Mouse (Mus musculus): ENCODE measurements around the gene Gpx3. TPM values are rescaled to one million over a fixed set of nuclear protein-coding genes. Genes with fewer than 3 reads are reported as not detected.

The Gpx3 gene
- polyA plus RNA-seq, 1 experiment from 2014 or later: 24.4 TPM

DNA sequence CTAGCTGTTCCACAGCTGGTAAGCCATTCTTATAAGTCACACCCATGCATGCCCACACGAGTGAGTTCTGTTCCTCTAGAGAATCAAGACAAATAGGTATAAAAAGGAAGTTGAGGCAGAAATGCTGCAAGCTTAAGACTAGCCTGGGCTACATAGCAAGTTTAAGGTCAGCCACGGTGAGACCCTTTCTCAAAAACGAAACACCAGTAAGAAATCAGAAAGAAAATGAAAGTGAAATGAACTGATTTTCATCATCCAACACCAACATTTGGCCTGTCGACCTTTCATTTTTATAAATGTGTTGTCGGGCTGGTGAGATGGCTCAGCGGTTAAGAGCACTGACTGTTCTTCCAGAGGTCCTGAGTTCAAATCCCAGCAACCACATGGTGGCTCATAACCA lies 23.4 kb upstream of the Gpx3 start:
- Histone ChIP-seq H3K4me1 (ENCODE audit: control insufficient read depth, insufficient read depth, low read length) (no peaks in the 10 kb centered on the region; the same call in 1 of the 2 replicates), H3K36me3 (ENCODE audit: control insufficient read depth, insufficient read depth, low read length) (peaks cover 10% of the 10 kb centered on the region), H3K27me3 (replicated peaks; ENCODE audit: control insufficient read depth, insufficient read depth, low read length) (no peaks in the 10 kb centered on the region), H3K4me2 (ENCODE audit: low read length) (no peak overlapping the region), H3K27ac (ENCODE audit: low read depth, low read length) (no peak overlapping the region), H3K4me3 (ENCODE audit: low read depth, low read length) (no peak overlapping the region), H3K9ac (ENCODE audit: low read length) (no peak overlapping the region), H3K9me3 (replicated peaks; ENCODE audit: control insufficient read depth, low read length) (no peaks in the 10 kb centered on the region)
- ATAC-seq (no peak), DNase-seq (ENCODE audit: low spot score) (no peak)
- WGBS: 86% methylated on average over 6 of the region's 6 CpGs

GRCm38 (mm10) chr11:54879434-54879833 lies 22.8 kb upstream of the Gpx3 start:
- Histone ChIP-seq H3K4me2 (ENCODE audit: low read length) (no peak overlapping the region), H3K27me3 (replicated peaks; ENCODE audit: control insufficient read depth, insufficient read depth, low read length) (no peaks in the 10 kb centered on the region), H3K4me3 (ENCODE audit: low read depth, low read length) (no peak overlapping the region), H3K9me3 (replicated peaks; ENCODE audit: control insufficient read depth, low read length) (no peaks in the 10 kb centered on the region), H3K4me1 (ENCODE audit: control insufficient read depth, insufficient read depth, low read length) (no peaks in the 10 kb centered on the region; the same call in 1 of the 2 replicates), H3K36me3 (ENCODE audit: control insufficient read depth, insufficient read depth, low read length) (peaks cover 5% of the 10 kb centered on the region), H3K27ac (ENCODE audit: low read depth, low read length) (no peak overlapping the region), H3K9ac (ENCODE audit: low read length) (no peak overlapping the region)
- peak; percentile 78 for DNase-seq (ENCODE audit: low spot score)
- no peak for ATAC-seq
- 49% methylated on average over 4 of the region's 4 CpGs for WGBS

- Histone ChIP-seq H3K27me3 (replicated peaks; ENCODE audit: control insufficient read depth, insufficient read depth, low read length) (no peaks in the 10 kb centered on the region), H3K9me3 (replicated peaks; ENCODE audit: control insufficient read depth, low read length) (no peaks in the 10 kb centered on the region), H3K4me3 (ENCODE audit: low read depth, low read length) (no peak overlapping the region), H3K4me1 (ENCODE audit: control insufficient read depth, insufficient read depth, low read length) (no peaks in the 10 kb centered on the region; the same call in 1 of the 2 replicates), H3K36me3 (ENCODE audit: control insufficient read depth, insufficient read depth, low read length) (peaks cover 1% of the 10 kb centered on the region; the same call in 1 of the 2 replicates), H3K9ac (ENCODE audit: low read length) (no peak overlapping the region), H3K27ac (ENCODE audit: low read depth, low read length) (no peak overlapping the region), H3K4me2 (ENCODE audit: low read length) (no peak overlapping the region)
- WGBS: 87% methylated on average over 10 of the region's 10 CpGs
- ATAC-seq (no peak), DNase-seq (ENCODE audit: low spot score) (no peak)
These were observed 22.3 kb upstream of the Gpx3 start for GRCm38 (mm10) chr11:54879922-54880321.

DNA sequence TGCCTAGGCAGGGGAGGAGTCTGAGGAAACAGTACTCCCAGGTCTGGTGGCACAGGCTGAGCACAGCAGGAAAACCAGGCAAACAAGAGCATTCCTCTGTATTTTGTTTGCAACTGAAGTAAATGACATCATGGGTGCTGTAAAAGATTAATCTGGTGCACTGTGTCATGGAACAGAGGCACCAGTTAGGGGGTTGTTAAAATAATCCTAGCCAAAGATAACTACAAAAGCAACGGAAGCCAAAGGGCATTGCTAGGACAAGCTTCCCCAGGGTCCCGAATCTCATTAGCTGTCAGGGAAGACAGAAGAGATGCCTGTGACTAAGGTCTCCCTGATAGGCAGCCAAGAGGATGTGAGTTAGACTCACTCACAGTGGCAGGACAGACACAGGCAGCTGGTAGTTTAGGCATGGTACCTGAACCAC lies 21.2 kb upstream of the Gpx3 start:
- no peak overlapping the region for H3K27ac ChIP-seq (ENCODE audit: low read depth, low read length)
- DNase-seq (ENCODE audit: low spot score) (no peak), ATAC-seq (no peak)
- H3K9me3 ChIP-seq (replicated peaks; ENCODE audit: control insufficient read depth, low read length): no peaks in the 10 kb centered on the region
- no peak overlapping the region for H3K4me2 ChIP-seq (ENCODE audit: low read length)
- H3K4me3 ChIP-seq (ENCODE audit: low read depth, low read length): no peak overlapping the region
- H3K27me3 ChIP-seq (replicated peaks; ENCODE audit: control insufficient read depth, insufficient read depth, low read length): no peaks in the 10 kb centered on the region
- no peaks in the 10 kb centered on the region for H3K36me3 ChIP-seq (ENCODE audit: control insufficient read depth, insufficient read depth, low read length)
- WGBS: 6% methylated on average over 2 of the region's 2 CpGs
- H3K9ac ChIP-seq (ENCODE audit: low read length): no peak overlapping the region
- no peaks in the 10 kb centered on the region; the same call in 1 of the 2 replicates for H3K4me1 ChIP-seq (ENCODE audit: control insufficient read depth, insufficient read depth, low read length)

DNA sequence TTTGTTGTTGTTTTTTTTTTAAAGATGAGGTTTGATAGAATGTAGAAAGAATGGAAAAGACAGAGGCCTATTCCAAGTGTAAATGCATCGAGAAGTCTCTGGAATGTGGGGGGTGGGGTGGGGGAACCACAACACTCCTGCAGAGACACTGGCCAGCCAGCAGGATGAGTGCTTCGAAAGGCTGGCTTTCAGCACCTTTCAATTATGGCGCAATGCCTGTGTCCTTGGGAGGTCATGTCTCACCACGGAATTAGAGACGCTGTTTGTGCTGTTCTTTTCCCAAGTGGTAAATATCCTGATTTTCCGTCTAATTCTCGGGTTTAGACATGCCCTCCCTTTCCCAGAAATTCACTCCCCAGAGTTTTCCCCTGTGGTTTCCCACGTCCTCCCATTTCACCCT lies 19.6 kb upstream of the Gpx3 start:
- Histone ChIP-seq H3K4me3 (ENCODE audit: low read depth, low read length) (no peak overlapping the region), H3K36me3 (ENCODE audit: control insufficient read depth, insufficient read depth, low read length) (no peaks in the 10 kb centered on the region), H3K27me3 (replicated peaks; ENCODE audit: control insufficient read depth, insufficient read depth, low read length) (no peaks in the 10 kb centered on the region), H3K27ac (ENCODE audit: low read depth, low read length) (no peak overlapping the region), H3K9me3 (replicated peaks; ENCODE audit: control insufficient read depth, low read length) (no peaks in the 10 kb centered on the region), H3K4me1 (ENCODE audit: control insufficient read depth, insufficient read depth, low read length) (no peaks in the 10 kb centered on the region; the same call in 1 of the 2 replicates), H3K9ac (ENCODE audit: low read length) (no peak overlapping the region), H3K4me2 (ENCODE audit: low read length) (no peak overlapping the region)
- DNase-seq (ENCODE audit: low spot score) (no peak), ATAC-seq (no peak)
- WGBS: 48% methylated on average over 8 of the region's 8 CpGs

- no peak overlapping the region for H3K4me2 ChIP-seq (ENCODE audit: low read length)
- H3K27me3 ChIP-seq (replicated peaks; ENCODE audit: control insufficient read depth, insufficient read depth, low read length): no peaks in the 10 kb centered on the region
- DNase-seq (ENCODE audit: low spot score): no peak
These were observed 17.9 kb upstream of the Gpx3 start for GRCm38 (mm10) chr11:54884197-54884828.

GRCm38 (mm10) chr11:54884937-54885336 lies 17.3 kb upstream of the Gpx3 start:
- 39% methylated on average over 5 of the region's 5 CpGs for WGBS
- Histone ChIP-seq H3K4me3 (ENCODE audit: low read depth, low read length) (no peak overlapping the region), H3K4me1 (ENCODE audit: control insufficient read depth, insufficient read depth, low read length) (no peaks in the 10 kb centered on the region; the same call in 1 of the 2 replicates), H3K36me3 (ENCODE audit: control insufficient read depth, insufficient read depth, low read length) (no peaks in the 10 kb centered on the region), H3K9ac (ENCODE audit: low read length) (no peak overlapping the region), H3K27me3 (replicated peaks; ENCODE audit: control insufficient read depth, insufficient read depth, low read length) (no peaks in the 10 kb centered on the region), H3K9me3 (replicated peaks; ENCODE audit: control insufficient read depth, low read length) (no peaks in the 10 kb centered on the region), H3K4me2 (ENCODE audit: low read length) (no peak overlapping the region), H3K27ac (ENCODE audit: low read depth, low read length) (no peak overlapping the region)
- ATAC-seq (no peak), DNase-seq (ENCODE audit: low spot score) (no peak)

More at GRCm38 (mm10) chr11:54884197-54884828, 17.9 kb upstream of the Gpx3 start:
- no peaks in the 10 kb centered on the region for H3K36me3 ChIP-seq (ENCODE audit: control insufficient read depth, insufficient read depth, low read length)
- no peak overlapping the region for H3K27ac ChIP-seq (ENCODE audit: low read depth, low read length)
- no peak overlapping the region for H3K9ac ChIP-seq (ENCODE audit: low read length)
- H3K9me3 ChIP-seq (replicated peaks; ENCODE audit: control insufficient read depth, low read length): no peaks in the 10 kb centered on the region
- ATAC-seq: no peak
- 78% methylated on average over 5 of the region's 5 CpGs for WGBS
- no peaks in the 10 kb centered on the region; the same call in 1 of the 2 replicates for H3K4me1 ChIP-seq (ENCODE audit: control insufficient read depth, insufficient read depth, low read length)
- no peak overlapping the region for H3K4me3 ChIP-seq (ENCODE audit: low read depth, low read length)

DNA sequence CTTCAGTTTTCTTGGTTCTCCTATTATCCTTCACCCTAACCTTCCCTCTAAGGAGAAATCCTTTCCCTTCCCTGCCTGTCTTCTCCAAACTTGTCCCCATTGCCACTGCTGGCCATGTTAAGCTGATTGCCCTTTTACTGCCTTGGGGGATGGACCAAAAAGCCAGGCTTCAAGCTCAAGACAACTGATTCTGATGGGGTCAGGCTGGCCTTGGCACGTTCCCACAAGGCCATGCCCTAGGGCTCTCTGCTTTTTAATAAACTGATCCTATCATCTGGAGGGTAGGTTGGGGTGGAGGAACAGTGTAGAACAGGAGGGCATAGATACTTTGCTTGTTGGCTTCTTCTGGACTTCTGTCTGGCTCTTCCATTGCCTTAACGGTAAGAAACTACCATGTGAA lies 16.8 kb upstream of the Gpx3 start:
- Histone ChIP-seq H3K36me3 (ENCODE audit: control insufficient read depth, insufficient read depth, low read length) (no peaks in the 10 kb centered on the region), H3K9me3 (replicated peaks; ENCODE audit: control insufficient read depth, low read length) (no peaks in the 10 kb centered on the region), H3K9ac (ENCODE audit: low read length) (no peak overlapping the region), H3K4me1 (ENCODE audit: control insufficient read depth, insufficient read depth, low read length) (no peaks in the 10 kb centered on the region; the same call in 1 of the 2 replicates), H3K27ac (ENCODE audit: low read depth, low read length) (no peak overlapping the region), H3K27me3 (replicated peaks; ENCODE audit: control insufficient read depth, insufficient read depth, low read length) (no peaks in the 10 kb centered on the region), H3K4me3 (ENCODE audit: low read depth, low read length) (no peak overlapping the region), H3K4me2 (ENCODE audit: low read length) (no peak overlapping the region)
- WGBS: 94% methylated on average over 2 of the region's 2 CpGs
- no peak for DNase-seq (ENCODE audit: low spot score)
- no peak for ATAC-seq

DNA sequence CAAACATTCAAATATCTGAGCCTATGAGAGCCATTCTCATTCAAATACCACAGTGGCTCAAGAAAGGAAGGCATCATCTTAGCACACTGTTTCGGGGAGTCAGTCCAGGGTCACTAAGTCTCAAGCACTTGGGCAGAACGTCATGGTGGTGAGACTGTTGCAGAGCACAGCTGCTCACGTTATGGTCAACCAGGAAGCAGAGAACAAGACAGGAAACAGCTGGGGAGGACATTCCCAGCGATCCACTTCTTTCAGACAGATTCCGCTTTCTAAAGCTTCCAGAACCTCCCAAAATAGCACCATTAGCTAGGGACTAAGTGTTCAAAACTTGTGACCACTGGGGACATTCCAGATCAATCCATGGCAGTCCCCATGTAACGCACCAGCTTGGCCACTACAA lies 14.3 kb upstream of the Gpx3 start:
- Histone ChIP-seq H3K4me2 (ENCODE audit: low read length) (no peak overlapping the region), H3K9me3 (replicated peaks; ENCODE audit: control insufficient read depth, low read length) (no peaks in the 10 kb centered on the region), H3K27ac (ENCODE audit: low read depth, low read length) (no peak overlapping the region), H3K4me1 (ENCODE audit: control insufficient read depth, insufficient read depth, low read length) (no peaks in the 10 kb centered on the region), H3K9ac (ENCODE audit: low read length) (no peak overlapping the region), H3K27me3 (replicated peaks; ENCODE audit: control insufficient read depth, insufficient read depth, low read length) (no peaks in the 10 kb centered on the region), H3K4me3 (ENCODE audit: low read depth, low read length) (no peak overlapping the region), H3K36me3 (ENCODE audit: control insufficient read depth, insufficient read depth, low read length) (no peaks in the 10 kb centered on the region)
- no peak for DNase-seq (ENCODE audit: low spot score)
- 92% methylated on average over 6 of the region's 6 CpGs for WGBS
- no peak for ATAC-seq
